Mouse (Mus musculus) liver, embryonic 18 days (tissue): Measurements from ENCODE around the gene Olfr1311. TPM values are rescaled to one million over a fixed set of nuclear protein-coding genes. Genes with fewer than 3 reads are reported as not detected.

Source experiments
- polyA plus RNA-seq: library from polyadenylated mRNA; depleted of rRNA; stranded (reverse); fragments of >200 nt; gene quantifications from 2 replicates; pipeline ENCODE4 v1.2.3, GENCODE M21; 2012; rRNA removed

Gene Olfr1311
- polyA plus RNA-seq = not detected in 2 replicates

GRCm38 (mm10) chr2:112024312-112024711 lies at the start of gene Olfr1311:
Gene Olfr1311, minus strand, starts transcription at chr2:112024412.

GRCm38 (mm10) chr2:112050138-112050537 lies 25.9 kb upstream of the Olfr1311 start, which contains the start of gene Olfr1312:
Gene Olfr1312, minus strand, starts transcription at chr2:112050238.

GRCm38 (mm10) chr2:112012608-112013007 lies 11.6 kb downstream of the Olfr1311 start, which contains the start of gene Olfr1310:
Gene Olfr1310, minus strand, starts transcription at chr2:112012708.

GRCm38 (mm10) chr2:111990181-111990580 lies 34.0 kb downstream of the Olfr1311 start, which contains the start of gene Olfr1309:
Gene Olfr1309, minus strand, starts transcription at chr2:111990281.

Other genes starting within 250 kb of the Olfr1311 start
- gene Olfr1302, start 247.0 kb downstream of the Olfr1311 start, polyA plus RNA-seq = not detected in 2 replicates
- not detected in 2 replicates for gene Olfr1303, start 204.1 kb downstream of the Olfr1311 start, polyA plus RNA-seq
- not detected in 2 replicates for gene Olfr1305, start 147.3 kb downstream of the Olfr1311 start, polyA plus RNA-seq
- gene Olfr1306, start 108.1 kb downstream of the Olfr1311 start, polyA plus RNA-seq = not detected in 2 replicates
- not detected in 2 replicates for gene Olfr1307, start 75.0 kb downstream of the Olfr1311 start, polyA plus RNA-seq
- not detected in 2 replicates for gene Olfr1308, start 59.5 kb downstream of the Olfr1311 start, polyA plus RNA-seq
- not detected in 2 replicates for gene Olfr1309, start 34.1 kb downstream of the Olfr1311 start, polyA plus RNA-seq
- not detected in 2 replicates for gene Olfr1310, start 11.7 kb downstream of the Olfr1311 start, polyA plus RNA-seq
- gene Olfr1312, start 25.8 kb upstream of the Olfr1311 start, polyA plus RNA-seq = not detected in 2 replicates
- gene Olfr1313, start 53.4 kb upstream of the Olfr1311 start, polyA plus RNA-seq = not detected in 2 replicates
- not detected in 2 replicates for gene Olfr1314, start 72.4 kb upstream of the Olfr1311 start, polyA plus RNA-seq
- not detected in 2 replicates for gene Olfr1315-ps1, start 91.0 kb upstream of the Olfr1311 start, polyA plus RNA-seq
- not detected in 2 replicates for gene Olfr1316, start 110.6 kb upstream of the Olfr1311 start, polyA plus RNA-seq
- gene Olfr1317, start 115.9 kb upstream of the Olfr1311 start, polyA plus RNA-seq = not detected in 2 replicates
- gene Olfr1318, start 129.8 kb upstream of the Olfr1311 start, polyA plus RNA-seq = not detected in 2 replicates
- gene Lpcat4, start 215.1 kb upstream of the Olfr1311 start, polyA plus RNA-seq = 3.2 and 3.9 TPM in 2 replicates
- gene Nutm1, start 234.9 kb upstream of the Olfr1311 start, polyA plus RNA-seq = not detected in 2 replicates
- gene Nop10, start 237.5 kb upstream of the Olfr1311 start, polyA plus RNA-seq = 87.3 and 103 TPM in 2 replicates
- gene Slc12a6, start 241.4 kb upstream of the Olfr1311 start, polyA plus RNA-seq = 11.2 and 12.0 TPM in 2 replicates
- gene Gm21985, start 241.9 kb upstream of the Olfr1311 start, polyA plus RNA-seq = 0.02 TPM in 1 of 2 replicates, not detected in the other